Mouse (Mus musculus) heart, embryonic 10.5 days (tissue): ENCODE measurements at regions not wholly inside any gene's neighbourhood (a gene's known extent, or its start where the extent isn't known, plus 50 kb on each side); places are given as distances from the start of the nearest gene placed in this dataset.
"Not testable (repeated sequence)": the region's sequence is repeated elsewhere in the genome, so short reads cannot be mapped to it uniquely, and the experiment has no call there.

Source experiments
- DNase-seq: peaks from one replicate; pipeline ENCODE4 v3.0.0-alpha.2; 2017; ENCODE audit warnings: low spot score
- H3K27ac ChIP-seq: fragments of 300-500 bp; sonication (generic); 2 replicates; pipeline ENCODE4 v1.5.1; 2016; ENCODE audit warnings: mild to moderate bottlenecking
- H3K27me3 ChIP-seq: fragments of 300-500 bp; sonication (generic); 2 replicates; pipeline ENCODE4 v1.6.1; 2016; ENCODE audit warnings: mild to moderate bottlenecking; ENCODE audit not compliant: poor library complexity, insufficient read depth, severe bottlenecking
- H3K36me3 ChIP-seq: fragments of 300-500 bp; sonication (generic); 2 replicates; pipeline ENCODE4 v1.6.1; 2016; ENCODE audit warnings: mild to moderate bottlenecking, moderate library complexity
- H3K4me1 ChIP-seq: fragments of 300-500 bp; sonication (generic); 2 replicates; pipeline ENCODE4 v1.6.1; 2016; ENCODE audit warnings: mild to moderate bottlenecking
- H3K4me3 ChIP-seq: fragments of 300-500 bp; sonication (generic); 2 replicates; pipeline ENCODE4 v1.5.1; 2016; ENCODE audit warnings: mild to moderate bottlenecking, moderate library complexity
- H3K9me3 ChIP-seq: fragments of 300-500 bp; sonication (generic); 2 replicates; pipeline ENCODE4 v1.6.1; 2016; ENCODE audit warnings: mild to moderate bottlenecking, moderate library complexity
- WGBS: fragments of 180-500 bp; shearing (Covaris S2); methylation state at CpG from one replicate; pipeline ENCODE4 v1.1.7; 2016; 5-methylcytosine and 5-hydroxymethylcytosine counted together

DNA sequence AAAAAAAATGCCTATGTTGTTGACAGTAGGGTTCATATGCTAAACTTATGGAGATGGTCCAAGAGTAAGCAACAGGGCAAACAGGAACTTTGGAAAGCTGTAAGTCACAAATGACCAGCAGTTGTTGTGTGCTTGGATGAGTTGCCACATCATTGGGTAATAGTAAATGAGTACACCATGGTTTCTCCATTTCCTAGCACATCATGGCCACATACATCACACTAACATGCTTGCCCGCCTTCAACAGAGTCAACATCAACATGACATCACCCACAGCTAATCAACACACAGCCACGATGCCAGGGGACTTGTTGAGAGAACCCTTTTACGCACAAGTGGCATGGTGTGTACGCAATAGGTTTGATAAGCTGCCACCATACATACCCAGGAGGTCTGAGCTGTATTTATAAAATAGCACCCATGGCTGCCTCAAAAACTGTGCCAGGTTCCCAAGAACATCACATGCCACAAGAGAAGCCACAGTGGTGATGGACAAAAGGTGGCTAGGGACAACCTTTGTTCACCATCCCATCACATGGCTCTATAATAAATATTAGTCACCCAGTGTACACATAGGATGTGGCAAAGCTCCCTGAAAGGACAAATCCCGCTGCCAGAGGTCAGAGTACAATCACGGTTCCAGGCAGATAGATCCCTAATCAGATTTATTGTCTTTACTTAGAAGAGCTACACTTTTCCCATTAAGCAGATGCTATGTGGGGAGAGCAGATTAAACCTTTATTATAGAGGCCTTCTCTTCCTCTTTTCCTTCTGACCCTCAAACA, 179.5 kb upstream of the Tsc22d2 start:
- no peaks in the 10 kb centered on the region for H3K36me3 ChIP-seq
- H3K27ac ChIP-seq = no peak overlapping the region
- H3K27me3 ChIP-seq = no peaks in the 10 kb centered on the region
- no peaks in the 10 kb centered on the region for H3K9me3 ChIP-seq
- DNase-seq = no peak
- 79% methylated on average over 6 of the region's 6 CpGs for WGBS
- no peaks in the 10 kb centered on the region for H3K4me1 ChIP-seq
- H3K4me3 ChIP-seq = no peak overlapping the region

DNA sequence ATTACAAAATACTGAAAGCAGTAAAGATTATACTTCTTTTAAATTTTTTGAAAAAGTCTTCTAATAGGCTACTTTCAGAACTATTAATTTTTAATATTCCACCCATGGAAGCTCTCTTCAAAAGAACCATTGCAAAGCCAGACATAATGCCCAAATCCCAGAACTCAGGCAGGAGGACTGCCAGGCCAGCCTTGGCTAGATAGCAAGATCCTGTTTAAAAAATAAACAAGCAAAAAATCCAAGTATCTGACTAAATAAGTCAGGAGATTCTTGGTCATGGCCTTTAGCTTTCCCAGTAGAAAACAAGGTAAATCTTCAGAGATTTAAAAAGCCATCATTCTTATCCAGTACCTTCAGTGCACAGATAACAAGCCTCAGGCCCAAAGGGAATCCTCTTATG, 176.4 kb upstream of the Tsc22d2 start:
- no peaks in the 10 kb centered on the region for H3K27me3 ChIP-seq

DNA sequence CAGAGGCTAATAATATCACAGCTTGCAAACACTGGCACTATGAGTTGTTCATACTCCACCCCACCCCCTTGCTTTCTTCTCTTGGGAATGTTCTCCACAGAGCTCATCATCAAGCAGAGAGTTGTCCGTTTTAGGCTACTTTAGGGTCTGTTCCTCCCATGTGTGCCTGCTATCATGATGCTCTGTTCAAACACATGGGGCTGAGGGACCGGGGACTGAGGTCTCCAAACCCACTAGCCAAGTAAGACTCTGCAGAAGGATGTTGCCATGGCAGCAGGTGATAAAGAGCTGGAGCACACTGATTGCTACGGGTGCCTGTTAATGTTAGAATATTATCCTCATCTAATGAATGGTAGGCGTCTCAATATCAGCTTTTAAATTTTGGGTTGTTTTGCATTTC, 173.7 kb upstream of the Tsc22d2 start:
- H3K27me3 ChIP-seq = no peaks in the 10 kb centered on the region

More for the DNA sequence above, 176.4 kb upstream of the Tsc22d2 start:
- no peak for DNase-seq
- H3K9me3 ChIP-seq = no peaks in the 10 kb centered on the region
- no peaks in the 10 kb centered on the region for H3K4me1 ChIP-seq
- no peaks in the 10 kb centered on the region for H3K36me3 ChIP-seq
- H3K4me3 ChIP-seq = no peak overlapping the region
- no peak overlapping the region for H3K27ac ChIP-seq

DNA sequence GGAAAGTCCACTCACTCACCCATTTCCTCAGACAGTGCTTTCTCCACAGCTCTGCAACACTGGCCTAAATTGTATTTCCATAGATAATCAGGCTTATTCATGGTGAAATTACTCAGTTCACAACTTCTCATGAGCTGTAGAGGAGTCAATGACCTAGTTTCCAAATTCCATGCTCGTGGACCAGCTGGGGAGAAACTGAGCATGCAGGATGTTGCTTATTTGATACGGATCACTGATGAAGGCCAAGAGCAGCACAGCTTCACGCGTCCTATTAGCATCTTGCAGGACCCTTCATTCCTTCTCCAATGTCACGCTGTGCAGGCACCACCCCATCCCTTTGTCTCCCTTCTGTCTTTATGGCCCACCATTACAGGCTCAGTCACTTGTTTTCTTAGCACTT, 169.2 kb upstream of the Tsc22d2 start:
- no peaks in the 10 kb centered on the region for H3K27me3 ChIP-seq
- H3K4me3 ChIP-seq = no peak overlapping the region
- H3K9me3 ChIP-seq = no peaks in the 10 kb centered on the region
- H3K36me3 ChIP-seq = no peaks in the 10 kb centered on the region
- WGBS = 48% methylated on average over 5 of the region's 5 CpGs
- H3K4me1 ChIP-seq = no peaks in the 10 kb centered on the region
- no peak for DNase-seq
- no peak overlapping the region for H3K27ac ChIP-seq

More for the DNA sequence above, 173.7 kb upstream of the Tsc22d2 start:
- DNase-seq = no peak
- no peaks in the 10 kb centered on the region for H3K36me3 ChIP-seq
- 52% methylated on average over 4 of the region's 4 CpGs for WGBS
- H3K4me1 ChIP-seq = no peaks in the 10 kb centered on the region
- H3K27ac ChIP-seq = no peak overlapping the region
- H3K4me3 ChIP-seq = no peak overlapping the region
- H3K9me3 ChIP-seq = no peaks in the 10 kb centered on the region

DNA sequence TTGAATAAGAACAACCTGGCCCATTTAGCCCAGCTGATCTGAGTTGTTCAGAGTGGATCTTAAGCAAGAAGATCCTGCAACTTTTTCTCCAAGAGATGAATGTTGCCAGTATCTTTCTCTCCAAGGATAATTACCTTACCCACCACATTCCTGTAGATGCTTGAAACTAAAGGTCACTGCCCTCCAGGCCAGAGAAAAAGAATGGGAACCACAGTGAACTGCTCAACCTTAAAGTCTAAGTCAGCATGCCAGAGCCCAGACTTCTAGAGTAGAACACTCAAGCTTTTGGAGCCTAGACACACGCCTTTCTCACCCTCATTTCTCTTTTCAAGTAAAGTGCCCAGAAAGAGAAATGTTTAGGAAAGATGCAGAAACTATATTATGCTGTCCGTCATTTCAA, 166.5 kb upstream of the Tsc22d2 start:
- Histone ChIP-seq H3K4me3 (no peak overlapping the region), H3K27me3 (no peaks in the 10 kb centered on the region), H3K27ac (no peak overlapping the region), H3K4me1 (no peaks in the 10 kb centered on the region), H3K36me3 (no peaks in the 10 kb centered on the region), H3K9me3 (no peaks in the 10 kb centered on the region)
- 80% methylated on average over 2 of the region's 2 CpGs for WGBS
- no peak for DNase-seq

DNA sequence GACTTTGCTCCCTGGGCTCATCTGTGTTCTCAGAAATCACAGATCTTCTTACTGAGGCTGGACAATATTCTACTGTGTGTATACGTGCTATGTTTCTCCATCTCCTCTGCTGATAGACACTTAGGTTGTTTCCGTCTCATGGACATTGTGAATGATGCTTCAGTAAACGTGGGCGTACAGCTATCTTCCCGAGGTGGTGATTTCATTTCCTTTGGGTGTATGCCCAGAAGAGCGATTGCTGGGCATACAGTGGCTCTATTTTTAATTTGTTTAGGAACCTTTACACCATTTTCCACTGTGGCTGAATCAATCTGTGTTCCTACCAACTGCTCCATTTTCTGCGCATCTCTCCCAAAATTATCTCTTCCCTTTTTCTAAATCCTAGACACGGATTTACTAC, 160.6 kb upstream of the Tsc22d2 start:
- Histone ChIP-seq H3K27me3 (no peaks in the 10 kb centered on the region), H3K4me3 (no peak overlapping the region), H3K4me1 (no peaks in the 10 kb centered on the region), H3K36me3 (no peaks in the 10 kb centered on the region), H3K27ac (no peak overlapping the region), H3K9me3 (no peaks in the 10 kb centered on the region)
- WGBS = 61% methylated on average over 8 of the region's 8 CpGs
- DNase-seq = no peak

DNA sequence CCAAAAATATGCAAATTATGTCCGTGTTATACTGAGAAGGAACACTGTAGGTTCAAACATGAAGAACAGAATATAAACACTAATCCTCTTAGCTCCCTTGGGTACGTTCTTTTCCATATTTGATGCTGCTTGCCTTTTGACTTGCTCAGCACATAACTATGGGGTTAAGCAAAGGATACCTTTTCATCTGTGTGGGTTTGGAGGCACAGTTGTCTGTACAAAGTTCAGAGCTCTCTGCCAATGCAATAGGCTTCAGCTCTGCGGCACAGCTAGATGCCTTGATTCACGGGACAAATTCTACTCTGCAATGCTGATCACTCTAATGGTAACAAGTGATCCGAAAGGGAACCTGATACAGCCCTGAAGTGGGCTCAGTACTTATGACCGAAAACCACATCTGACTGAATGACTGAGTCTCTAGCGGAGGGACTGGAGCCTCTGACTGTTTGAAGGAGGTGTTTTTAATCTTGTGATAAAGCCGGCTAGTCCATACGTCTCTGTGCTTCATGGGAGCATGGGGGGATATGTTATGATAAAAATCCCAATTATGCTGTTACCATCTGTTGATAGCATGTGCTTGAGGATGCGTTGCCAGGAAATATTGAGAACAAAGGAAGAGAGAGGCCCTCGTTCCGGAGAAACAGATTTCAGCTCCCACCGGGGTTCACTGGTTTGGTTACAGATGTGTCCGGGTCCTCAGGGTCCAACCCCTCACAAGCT, 146.7 kb upstream of the Tsc22d2 start:
- Histone ChIP-seq H3K36me3 (no peaks in the 10 kb centered on the region), H3K4me1 (no peaks in the 10 kb centered on the region), H3K9me3 (no peaks in the 10 kb centered on the region), H3K27me3 (no peaks in the 10 kb centered on the region), H3K4me3 (no peak overlapping the region), H3K27ac (no peak overlapping the region)
- 70% methylated on average over 14 of the region's 14 CpGs for WGBS
- DNase-seq = no peak

DNA sequence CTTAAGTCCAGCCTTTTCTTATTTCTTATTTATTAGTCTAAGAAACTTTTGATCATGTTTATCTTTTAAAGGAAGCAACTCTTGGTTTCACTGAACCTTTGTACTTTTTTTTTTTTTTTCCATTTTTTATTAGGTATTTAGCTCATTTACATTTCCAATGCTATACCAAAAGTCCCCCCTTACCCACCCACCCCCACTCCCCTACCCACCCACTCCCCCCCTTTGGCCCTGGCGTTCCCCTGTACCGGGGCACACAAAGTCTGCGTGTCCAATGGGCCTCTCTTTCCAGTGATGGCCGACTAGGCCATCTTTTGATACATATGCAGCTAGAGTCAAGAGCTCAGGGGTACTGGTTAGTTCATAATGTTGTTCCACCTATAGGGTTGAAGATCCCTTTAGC, 143.1 kb upstream of the Tsc22d2 start:
- not testable (repeated sequence) for H3K27me3 ChIP-seq, DNase-seq, H3K4me1 ChIP-seq, H3K4me3 ChIP-seq, H3K9me3 ChIP-seq, H3K36me3 ChIP-seq, H3K27ac ChIP-seq
- no CpG with 5 or more reads among the region's 4 CpGs for WGBS

DNA sequence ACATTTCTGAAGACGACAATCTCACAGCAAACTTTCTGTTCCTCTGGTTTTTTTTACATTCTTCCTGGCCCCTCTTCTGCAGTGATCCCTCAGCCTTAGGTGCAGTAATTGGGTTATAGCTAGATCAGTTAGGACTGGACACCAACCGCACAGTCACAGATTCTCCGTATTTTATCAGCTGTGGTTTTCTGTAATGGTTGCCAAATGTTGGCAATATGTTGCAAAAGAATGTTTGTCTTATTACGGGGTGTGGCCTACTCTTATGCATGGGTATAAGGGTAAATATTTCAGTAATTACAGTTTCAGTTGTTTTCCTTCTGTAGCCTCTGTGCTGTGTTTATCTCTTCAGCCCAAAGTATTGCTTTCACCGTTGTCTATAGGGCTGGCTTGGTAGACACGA, 133.2 kb upstream of the Tsc22d2 start:
- H3K4me3 ChIP-seq = no peak overlapping the region
- 79% methylated on average over 6 of the region's 6 CpGs for WGBS
- H3K27ac ChIP-seq = no peak overlapping the region
- H3K4me1 ChIP-seq = no peaks in the 10 kb centered on the region
- DNase-seq = no peak
- H3K36me3 ChIP-seq = no peaks in the 10 kb centered on the region
- no peaks in the 10 kb centered on the region for H3K27me3 ChIP-seq
- H3K9me3 ChIP-seq = no peaks in the 10 kb centered on the region

DNA sequence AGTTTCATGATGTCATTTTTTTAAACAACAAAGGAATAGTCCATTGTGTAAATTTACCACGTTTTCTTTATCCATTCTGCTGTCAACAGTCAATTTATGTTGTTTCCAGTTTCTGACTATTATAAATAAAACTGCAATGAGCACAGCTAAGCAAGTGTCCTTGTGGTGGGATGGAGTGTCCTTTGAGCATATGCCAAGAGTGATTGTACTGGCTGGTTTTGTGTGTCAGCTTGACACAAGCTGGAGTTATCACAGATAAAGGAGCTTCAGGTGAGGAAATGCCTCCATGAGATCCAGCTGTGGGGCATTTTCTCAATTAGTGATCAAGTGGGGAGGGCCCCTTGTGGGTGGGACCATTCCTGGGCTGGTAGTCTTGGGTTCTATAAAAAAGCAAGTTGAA, 130.1 kb upstream of the Tsc22d2 start:
- H3K9me3 ChIP-seq, H3K4me1 ChIP-seq, H3K27ac ChIP-seq, DNase-seq, H3K4me3 ChIP-seq, H3K27me3 ChIP-seq, H3K36me3 ChIP-seq: not testable (repeated sequence)
- 46% methylated on average over 1 of the region's 1 CpGs for WGBS

DNA sequence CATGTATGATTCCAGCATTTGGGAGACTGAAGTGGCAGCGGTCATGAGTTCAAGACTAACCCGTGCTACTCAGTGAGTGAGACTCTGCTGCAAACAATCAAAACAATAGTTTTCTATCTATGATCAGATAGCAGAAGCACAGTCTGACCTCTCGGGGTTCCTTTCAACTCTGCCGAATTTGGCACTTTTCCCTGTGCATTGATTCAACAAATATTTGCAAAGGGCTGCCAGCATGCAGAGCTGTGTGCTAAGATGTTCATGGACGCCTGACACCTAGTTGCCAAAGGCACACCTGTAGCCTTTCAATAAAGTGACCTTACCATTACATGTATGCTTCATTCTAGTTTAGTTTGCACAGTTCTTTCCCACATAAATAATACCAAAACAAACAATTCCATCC, 118.7 kb upstream of the Tsc22d2 start:
- no peak overlapping the region for H3K4me3 ChIP-seq
- no peak overlapping the region for H3K27ac ChIP-seq
- no peaks in the 10 kb centered on the region for H3K36me3 ChIP-seq
- 76% methylated on average over 5 of the region's 5 CpGs for WGBS
- no peaks in the 10 kb centered on the region for H3K9me3 ChIP-seq
- H3K4me1 ChIP-seq = peaks cover 5% of the 10 kb centered on the region
- DNase-seq = no peak
- no peaks in the 10 kb centered on the region for H3K27me3 ChIP-seq

DNA sequence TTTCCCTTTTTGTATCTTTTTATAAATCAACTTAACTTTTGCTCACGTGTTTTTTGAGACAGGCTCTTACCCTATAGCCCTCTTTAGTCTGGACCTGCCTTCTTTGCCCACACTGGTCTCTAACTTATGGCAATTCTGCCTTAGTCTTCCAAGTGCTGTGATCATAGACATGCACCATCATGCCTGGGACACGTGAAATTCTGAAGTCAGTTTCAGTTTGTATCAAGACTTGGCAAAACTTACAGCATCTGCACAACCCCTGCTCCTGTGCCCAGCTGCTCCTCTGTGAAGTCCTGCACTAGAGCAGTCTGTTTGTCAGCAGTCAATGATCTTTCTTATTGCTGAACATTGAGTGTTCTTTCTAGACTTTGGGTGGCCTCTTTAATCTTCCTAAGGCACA, 114.3 kb upstream of the Tsc22d2 start:
- no peak overlapping the region for H3K4me3 ChIP-seq
- H3K27ac ChIP-seq = no peak overlapping the region
- WGBS = 86% methylated on average over 2 of the region's 2 CpGs
- no peaks in the 10 kb centered on the region for H3K27me3 ChIP-seq
- H3K4me1 ChIP-seq = peaks cover 5% of the 10 kb centered on the region; the same call in 1 of the 2 replicates
- H3K9me3 ChIP-seq = no peaks in the 10 kb centered on the region
- DNase-seq = no peak
- no peaks in the 10 kb centered on the region for H3K36me3 ChIP-seq

DNA sequence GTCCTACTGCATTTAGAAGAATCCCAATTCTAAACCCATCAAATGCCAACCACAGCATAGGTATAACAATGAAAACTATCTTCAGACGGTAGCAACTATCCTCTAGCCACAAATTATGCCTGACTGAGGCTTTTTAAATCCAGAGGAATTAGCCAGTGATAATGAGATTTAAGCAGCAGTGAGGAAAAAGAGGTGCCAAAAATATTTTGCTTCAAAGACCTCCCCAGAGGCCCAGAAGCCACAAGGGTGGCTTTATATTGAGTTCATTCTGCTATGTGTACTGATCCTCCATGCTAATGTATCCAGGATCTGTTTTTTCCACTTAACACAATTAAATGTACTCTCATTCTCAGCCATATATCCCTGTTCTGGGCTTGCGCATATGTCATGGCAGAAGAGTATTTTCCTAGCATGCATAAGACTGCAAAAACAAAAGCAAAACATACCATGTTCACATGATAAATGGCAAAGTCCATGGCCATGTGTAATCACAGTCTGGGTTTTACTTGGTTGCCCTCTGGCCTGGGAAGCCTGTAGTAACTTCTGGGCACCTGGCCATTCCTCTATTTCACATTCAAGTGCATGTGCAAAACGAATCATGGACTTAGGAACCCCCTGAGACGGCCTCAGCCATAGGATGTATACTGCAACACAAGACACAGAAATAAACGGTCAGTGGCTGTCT, 113.6 kb upstream of the Tsc22d2 start:
- peaks cover 5% of the 10 kb centered on the region; the same call in 1 of the 2 replicates for H3K4me1 ChIP-seq
- H3K27me3 ChIP-seq = no peaks in the 10 kb centered on the region
- H3K27ac ChIP-seq = no peak overlapping the region
- H3K4me3 ChIP-seq = no peak overlapping the region
- DNase-seq = no peak
- 70% methylated on average over 5 of the region's 5 CpGs for WGBS
- no peaks in the 10 kb centered on the region for H3K36me3 ChIP-seq
- H3K9me3 ChIP-seq = no peaks in the 10 kb centered on the region
